Mouse (Mus musculus) liver, embryonic 14.5 days (tissue): ENCODE measurements around the gene Pik3ap1.

Source experiments
- CTCF ChIP-seq: IDR thresholded peaks from 2 replicates; pipeline ENCODE4 v1.5.1; 2016; ENCODE audit warnings: antibody characterized with exemption, low read depth, control low read depth
- EP300 ChIP-seq: IDR thresholded peaks from 2 replicates; pipeline ENCODE4 v1.6.1; 2016; ENCODE audit warnings: antibody characterized with exemption, low read depth

- no peak for TF ChIP-seq CTCF
- TF ChIP-seq EP300: no peak
Measured at GRCm38 (mm10) chr19:41287224-41287623, 97.7 kb downstream of the Pik3ap1 start.
